Mouse (Mus musculus) mature B cell (primary cell): ENCODE measurements around the gene Krt36.

ENCODE experiments used
- in situ Hi-C: fragments of 300-500 bp; cut with MboI; formaldehyde crosslinking; loops from 2 replicates; pipeline ENCODE4 v1.14.3; 2019

The Krt36 gene

GRCm38 (mm10) chr11:100088378-100089025 is 16.9 kb downstream of the Krt36 start:
- in situ Hi-C loops = no loop called here

- in situ Hi-C loops = no loop called here
These were observed 17.6 kb downstream of the Krt36 start, which contains the start of gene Krt32 for GRCm38 (mm10) chr11:100087861-100088260. Krt32 (minus strand) TSS chr11:100088226.

GRCm38 (mm10) chr11:100073873-100074272 is 31.6 kb downstream of the Krt36 start:
- in situ Hi-C loops = no loop called here

- in situ Hi-C loops = no loop called here
These were observed 38.0 kb downstream of the Krt36 start for GRCm38 (mm10) chr11:100067293-100068036.

DNA sequence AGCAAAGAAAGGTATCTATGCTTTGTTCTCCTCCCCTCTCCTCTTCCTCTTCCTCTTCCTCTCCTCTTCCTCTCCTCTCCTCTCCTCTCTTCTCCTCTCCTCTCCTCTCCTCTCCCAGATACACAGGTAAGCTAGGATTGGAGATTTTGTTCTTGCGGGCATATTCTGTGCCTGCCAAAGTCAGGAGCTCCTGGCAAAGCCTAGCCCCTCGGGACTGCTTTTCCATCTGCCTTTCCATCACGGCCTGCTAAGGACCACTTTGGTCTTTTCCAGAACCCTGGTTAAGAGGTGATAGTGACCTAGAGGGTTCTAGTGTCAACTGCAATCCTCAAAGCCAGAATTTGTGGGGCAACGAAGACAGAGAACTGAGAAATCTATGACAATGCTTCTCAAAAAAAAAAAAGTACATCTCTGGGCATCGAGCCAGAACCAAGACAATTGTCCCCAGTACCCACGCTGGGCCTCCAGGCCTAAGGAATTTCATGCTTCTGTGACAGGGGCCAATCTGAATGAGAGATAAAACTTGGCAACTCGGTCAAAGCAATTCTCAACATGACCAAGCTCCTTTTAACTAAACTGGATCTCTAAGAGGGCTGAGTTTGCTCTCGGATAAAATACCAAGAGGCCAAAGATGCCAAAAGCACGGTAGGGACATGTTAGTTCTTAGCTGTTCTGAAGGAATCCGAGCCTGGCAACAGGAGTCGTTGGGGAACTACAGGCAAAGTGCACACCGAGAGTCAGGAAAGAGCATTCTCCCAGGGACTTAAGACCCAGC is 39.0 kb downstream of the Krt36 start:
- in situ Hi-C loops = no loop called here

DNA sequence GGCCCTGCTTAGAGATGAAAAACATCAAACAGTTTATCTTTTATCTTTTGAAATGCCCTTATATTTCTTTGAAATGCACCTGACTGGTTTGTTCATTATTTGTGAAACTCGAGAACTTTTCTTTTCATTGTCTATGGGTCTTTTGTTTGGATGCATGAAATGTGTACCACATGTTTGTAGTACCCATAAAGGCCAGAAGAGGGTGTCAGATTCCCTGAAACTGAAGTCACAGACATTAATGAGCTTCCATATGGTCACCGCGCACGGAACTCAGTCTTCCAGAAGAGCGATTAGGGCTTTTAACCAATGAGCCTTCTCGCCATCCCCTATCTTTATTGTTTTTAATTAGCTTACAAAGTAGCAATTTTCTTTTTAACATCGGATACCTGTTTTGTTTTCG is 46.6 kb downstream of the Krt36 start:
- in situ Hi-C loops = no loop called here

GRCm38 (mm10) chr11:100055686-100056655 is 49.5 kb downstream of the Krt36 start:
- in situ Hi-C loops = no loop called here
